Mouse (Mus musculus) kidney, embryonic 16.5 days (tissue): ENCODE measurements around the gene Impg1. TPM values are rescaled to one million over a fixed set of nuclear protein-coding genes. Genes with fewer than 3 reads are reported as not detected.

ENCODE experiments used
- ATAC-seq: fragments of 200-750 bp; cut with Nextera tagmentation; 2 replicates; pipeline ENCODE4 v1.8.0; 2017; ENCODE audit warnings: moderate TSS enrichment; ENCODE audit not compliant: low FRiP score, low TSS enrichment
- H3K27ac ChIP-seq: fragments of 300-500 bp; sonication (generic); 2 replicates; pipeline ENCODE4 v1.5.1; 2014; ENCODE audit warnings: low read length
- H3K27me3 ChIP-seq: fragments of 300-500 bp; sonication (generic); 2 replicates; pipeline ENCODE4 v1.6.1; 2014; ENCODE audit warnings: low read length, control low read depth, mixed read lengths; ENCODE audit not compliant: insufficient read depth
- H3K36me3 ChIP-seq: fragments of 300-500 bp; sonication (generic); 2 replicates; pipeline ENCODE4 v1.6.1; 2014; ENCODE audit warnings: low read length, control low read depth, mixed read lengths; ENCODE audit not compliant: insufficient read depth
- H3K4me1 ChIP-seq: fragments of 300-500 bp; sonication (generic); 2 replicates; pipeline ENCODE4 v1.6.1; 2014; ENCODE audit warnings: low read length, control low read depth, mixed read lengths; ENCODE audit not compliant: insufficient read depth
- H3K4me2 ChIP-seq: fragments of 300-500 bp; sonication (generic); replicated peaks from 2 replicates; pipeline ENCODE4 v1.6.1; 2014; ENCODE audit warnings: low read depth, low read length
- H3K4me3 ChIP-seq: fragments of 300-500 bp; sonication (generic); 2 replicates; pipeline ENCODE4 v1.5.1; 2014; ENCODE audit warnings: mild to moderate bottlenecking, low read length
- H3K9ac ChIP-seq: fragments of 300-500 bp; sonication (generic); replicated peaks from 2 replicates; pipeline ENCODE4 v1.6.1; 2014; ENCODE audit warnings: low read length
- H3K9me3 ChIP-seq: fragments of 300-500 bp; sonication (generic); 2 replicates; pipeline ENCODE4 v1.6.1; 2016; ENCODE audit warnings: low read length, control low read depth
- WGBS: fragments of 180-500 bp; shearing (Covaris S2); extraction: QIAGEN DNeasy Blood & Tissue Kit; methylation state at CpG from one replicate; pipeline ENCODE4 v1.1.7; 2014; 5-methylcytosine and 5-hydroxymethylcytosine counted together
- polyA plus RNA-seq: library from polyadenylated mRNA; unstranded; fragments of >200 nt; fragmentation: Nextera tagmentation; extraction: Ambion mirVana; gene quantifications from 2 replicates; pipeline ENCODE4 v1.2.1, GENCODE M21; 2015

Gene Impg1
- polyA plus RNA-seq, 1 experiment from 2014 or later, result not detected

- no peak overlapping the region for H3K9ac ChIP-seq
- H3K4me1 ChIP-seq, result no peaks in the 10 kb centered on the region
- ATAC-seq, result no peak
- H3K27ac ChIP-seq, result no peak overlapping the region
- no peak overlapping the region for H3K4me2 ChIP-seq
- H3K4me3 ChIP-seq, result no peak overlapping the region
- WGBS, result 78% methylated on average over 8 of the region's 8 CpGs
- no peaks in the 10 kb centered on the region for H3K9me3 ChIP-seq
- peaks cover 33% of the 10 kb centered on the region; the same call in 1 of the 2 replicates for H3K36me3 ChIP-seq
- H3K27me3 ChIP-seq, result no peaks in the 10 kb centered on the region
Measured at GRCm38 (mm10) chr9:80275053-80275771, 190.1 kb downstream of the Impg1 start.

- Histone ChIP-seq H3K27ac (no peak overlapping the region), H3K36me3 (peaks cover 25% of the 10 kb centered on the region; the same call in 1 of the 2 replicates), H3K4me2 (no peak overlapping the region), H3K9ac (no peak overlapping the region), H3K4me1 (no peaks in the 10 kb centered on the region), H3K4me3 (no peak overlapping the region), H3K27me3 (no peaks in the 10 kb centered on the region), H3K9me3 (no peaks in the 10 kb centered on the region)
- ATAC-seq, result no peak
- 82% methylated on average over 1 of the region's 1 CpGs for WGBS
Measured at GRCm38 (mm10) chr9:80272951-80273350, 192.3 kb downstream of the Impg1 start.

- H3K9me3 ChIP-seq, result no peaks in the 10 kb centered on the region
- H3K4me3 ChIP-seq, result no peak overlapping the region
- H3K27ac ChIP-seq, result no peak overlapping the region
- ATAC-seq, result peak; percentile 92
- H3K4me2 ChIP-seq, result no peak overlapping the region
- no peaks in the 10 kb centered on the region for H3K4me1 ChIP-seq
- no peaks in the 10 kb centered on the region for H3K27me3 ChIP-seq
- H3K36me3 ChIP-seq, result peaks cover 23% of the 10 kb centered on the region; the same call in 1 of the 2 replicates
- 24% methylated on average over 8 of the region's 8 CpGs for WGBS
- H3K9ac ChIP-seq, result no peak overlapping the region
Measured at GRCm38 (mm10) chr9:80269596-80269995, 195.7 kb downstream of the Impg1 start.

DNA sequence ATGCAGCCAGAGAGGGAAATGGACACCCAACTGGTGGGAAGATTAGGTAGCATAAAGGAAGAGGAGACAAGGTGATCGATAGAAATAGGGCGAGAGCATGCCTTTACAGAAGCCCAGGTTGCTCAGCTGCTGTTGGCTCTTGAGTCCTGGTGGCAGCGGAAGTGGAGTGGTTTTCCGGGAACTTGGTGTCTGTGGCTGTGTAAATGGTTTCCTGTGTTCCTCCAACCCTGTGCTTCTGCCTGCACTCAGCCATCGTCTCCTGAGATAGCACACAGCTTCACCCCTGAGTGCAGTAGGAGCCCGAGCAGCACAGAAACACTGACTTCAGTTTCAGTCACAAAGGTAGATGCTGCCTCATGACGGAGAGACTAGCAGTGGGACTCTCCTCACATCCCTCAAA lies 198.8 kb downstream of the Impg1 start:
- no peak for ATAC-seq
- Histone ChIP-seq H3K4me3 (no peak overlapping the region), H3K36me3 (peaks cover 24% of the 10 kb centered on the region; the same call in 1 of the 2 replicates), H3K27me3 (no peaks in the 10 kb centered on the region), H3K4me1 (peaks cover 4% of the 10 kb centered on the region; the same call in 1 of the 2 replicates), H3K27ac (no peak overlapping the region), H3K9ac (no peak overlapping the region), H3K4me2 (no peak overlapping the region), H3K9me3 (no peaks in the 10 kb centered on the region)
- WGBS, result 79% methylated on average over 7 of the region's 7 CpGs

- Histone ChIP-seq H3K36me3 (peaks cover 24% of the 10 kb centered on the region; the same call in 1 of the 2 replicates), H3K4me3 (no peak overlapping the region), H3K9ac (no peak overlapping the region), H3K9me3 (no peaks in the 10 kb centered on the region), H3K27me3 (no peaks in the 10 kb centered on the region), H3K4me1 (peaks cover 4% of the 10 kb centered on the region; the same call in 1 of the 2 replicates), H3K27ac (no peak overlapping the region), H3K4me2 (no peak overlapping the region)
- ATAC-seq, result no peak
- 89% methylated on average over 7 of the region's 7 CpGs for WGBS
Measured at GRCm38 (mm10) chr9:80266086-80266485, 199.2 kb downstream of the Impg1 start.
